Comparison of ENCODE assay signal across 8 mouse cellular contexts in the genomic region with DNA sequence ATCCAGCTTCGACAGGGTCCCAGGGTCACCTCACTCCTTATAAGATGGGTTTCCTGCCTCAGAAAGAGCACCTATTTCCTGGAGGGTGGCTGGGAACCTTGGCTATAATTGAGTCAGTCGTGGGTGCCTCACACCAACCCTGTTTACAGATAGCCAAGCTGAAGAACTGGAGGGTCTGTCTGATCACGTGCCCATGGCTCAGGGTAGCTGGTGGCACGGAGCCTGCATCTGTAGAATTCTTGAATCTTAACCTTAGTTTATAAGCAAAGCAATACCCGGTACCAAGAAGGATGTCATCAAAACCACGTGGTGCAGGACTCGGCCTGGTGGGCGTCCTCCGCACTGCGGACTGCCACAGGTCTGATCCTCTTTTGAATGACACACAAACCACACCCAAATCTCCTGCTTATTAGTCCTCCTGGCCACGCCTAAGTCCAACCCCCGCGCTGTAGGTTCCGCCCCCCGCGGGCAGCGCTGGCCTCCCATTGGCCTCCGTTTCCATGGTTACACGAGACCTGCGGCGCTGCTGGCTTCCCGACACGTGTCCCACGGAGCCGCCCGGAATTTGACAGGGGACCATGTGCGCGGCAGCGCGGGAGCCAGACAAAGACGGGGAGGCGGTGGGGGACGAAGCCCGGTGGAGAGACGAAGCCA. TPM values are rescaled to one million over a fixed set of nuclear protein-coding genes. Genes with fewer than 3 reads are reported as not detected.
DNase-seq lines count a peak whose midpoint lies in the region; ATAC-seq and TF ChIP-seq lines count a peak whose summit lies in the region.

No protein-coding gene starts in this region.

- TF ChIP-seq POLR2A in lung, adult 2 months (IDR thresholded peaks at IDR 0.05; ENCODE audit: borderline replicate concordance, extremely low read depth, low read depth, low read length), result no peak
- peak; percentile 34; the same call in 1 of the 2 replicates for TF ChIP-seq POLR2A in testis, adult 2 months (IDR thresholded peaks at IDR 0.05; ENCODE audit: control insufficient read depth, low read depth, low read length)

- peak overlapping the region; percentile 83 for H3K27ac ChIP-seq in neural tube, embryonic 15.5 days (replicated peaks)
- H3K27ac ChIP-seq in testis, adult 2 months (ENCODE audit: control insufficient read depth, insufficient read depth, low read depth, low read length), result no peak overlapping the region

- H3K9me3 ChIP-seq in neural tube, embryonic 15.5 days (replicated peaks), result no peaks in the 10 kb centered on the region

- peak overlapping the region; percentile 45 for H3K9ac ChIP-seq in neural tube, embryonic 15.5 days (replicated peaks)

- TF ChIP-seq CTCF in lung, adult 2 months (IDR thresholded peaks at IDR 0.05; ENCODE audit: insufficient read depth, low read length), result no peak
- no peak for TF ChIP-seq CTCF in testis, adult 2 months (IDR thresholded peaks at IDR 0.05; ENCODE audit: control insufficient read depth, insufficient read depth, insufficient replicate concordance, low read depth, low read length)

- no peaks in the 10 kb centered on the region for H3K36me3 ChIP-seq in neural tube, embryonic 15.5 days
- no peaks in the 10 kb centered on the region for H3K36me3 ChIP-seq in testis, adult 2 months (ENCODE audit: control insufficient read depth, insufficient read depth, low read length)

- no peaks in the 10 kb centered on the region for H3K27me3 ChIP-seq in neural tube, embryonic 15.5 days (replicated peaks)
- no peaks in the 10 kb centered on the region for H3K27me3 ChIP-seq in testis, adult 2 months (ENCODE audit: control insufficient read depth, insufficient read depth, low read length)

- 3% methylated on average over 35 of the region's 35 CpGs for WGBS in lung, adult 2 months
- 2% methylated on average over 35 of the region's 35 CpGs for WGBS in neural tube, embryonic 15.5 days

- peaks cover 16% of the 10 kb centered on the region for H3K4me1 ChIP-seq in lung, adult 2 months (ENCODE audit: control insufficient read depth, insufficient read depth, low read length)
- H3K4me1 ChIP-seq in neural tube, embryonic 15.5 days, result peaks cover 44% of the 10 kb centered on the region
- peaks cover 15% of the 10 kb centered on the region for H3K4me1 ChIP-seq in testis, adult 2 months (ENCODE audit: control insufficient read depth, insufficient read depth, low read length)

- peak overlapping the region; percentile 72 for H3K4me2 ChIP-seq in neural tube, embryonic 15.5 days

- H3K4me3 ChIP-seq in lung, adult 2 months (replicated peaks; ENCODE audit: extremely low read depth, low read depth, low read length), result no peak overlapping the region
- H3K4me3 ChIP-seq in neural tube, embryonic 15.5 days (replicated peaks), result peak overlapping the region; percentile 33
- H3K4me3 ChIP-seq in testis, adult 2 months (ENCODE audit: control insufficient read depth, low read depth, low read length), result peak overlapping the region; percentile 77

- peak; percentile 83 for DNase-seq in MEL-GATA-1-ER (ENCODE audit: extremely low read depth, low read depth)
- peak; percentile 92 for DNase-seq in cerebellum, adult 9-10 months
- DNase-seq in layer of hippocampus, adult 8-10 months (ENCODE audit: low spot score in 2 of 2), result peak; percentile 89 to 96
- DNase-seq in lung, adult 2 months, result peak; percentile 78

- peak; percentile 81 for ATAC-seq in frontal cortex, adult (ENCODE audit: low TSS enrichment)
- ATAC-seq in hematopoietic stem cell, adult 5-6 weeks (replicated peaks in 1 of 2; ENCODE audit: insufficient read depth in 1 of 2, low FRiP score in 2 of 2, low TSS enrichment in 1 of 2, low read depth in 1 of 2, poor library complexity in 2 of 2, severe bottlenecking in 2 of 2), result peak; percentile 84 to 85
- ATAC-seq in neural tube, embryonic 15.5 days (ENCODE audit: low FRiP score), result peak; percentile 91

RNA-seq across cellular contexts. Expression of a gene that starts 49.9 kb away (rescaled TPM):
- 1.3 and 1.9 TPM in 2 replicates for total RNA-seq in hematopoietic stem cell, adult 5-6 weeks (2017)
- 10 to 100 TPM in 1 of 4 experiments, 1 to 10 TPM in 3; 3.4 to 11.0 (median 7.0) TPM for total RNA-seq in layer of hippocampus, adult 8-10 months (2022)
- 0.69 and 1.6 TPM in 2 replicates for polyA plus RNA-seq in lung, adult 2 months (2012; rRNA removed)
- 0.31 and 0.83 TPM in 2 replicates for polyA plus RNA-seq in neural tube, embryonic 15.5 days (2015; fragmentation: Nextera tagmentation; extraction: Ambion mirVana)
- polyA plus RNA-seq in testis, adult 2 months (2012; rRNA removed), result 0.51 TPM in 1 of 2 replicates, not detected in the other
